Mouse (Mus musculus) CD8-positive naive resting alpha-beta T cell, adult 2 months (primary cell): ENCODE data around the gene Ccdc92b.

Experiments used
- DNase-seq, 2 experiments: peaks; one replicate each; pipeline ENCODE4 v3.0.0; 2022; ENCODE audit warnings: low read depth in 2 of 2, low spot score in 2 of 2

The Ccdc92b gene

GRCm38 (mm10) chr11:74610545-74611176 is 8.7 kb upstream of the Ccdc92b start, which contains the start of gene Rap1gap2:
TSS of gene Rap1gap2 (minus strand) at chr11:74610915.
- DNase-seq: no peak

- no peak for DNase-seq
Measured at GRCm38 (mm10) chr11:74611437-74611836, 8.0 kb upstream of the Ccdc92b start.

GRCm38 (mm10) chr11:74613428-74613827 is 6.0 kb upstream of the Ccdc92b start:
- DNase-seq: no peak

- no peak for DNase-seq
Measured at GRCm38 (mm10) chr11:74615571-74615970, 3.8 kb upstream of the Ccdc92b start.

GRCm38 (mm10) chr11:74619956-74620300 is 523 bp downstream of the Ccdc92b start:
- DNase-seq: no peak

GRCm38 (mm10) chr11:74621974-74622669 is 2.7 kb downstream of the Ccdc92b start:
- DNase-seq: no peak

GRCm38 (mm10) chr11:74623693-74624092 is 4.3 kb downstream of the Ccdc92b start:
- no peak for DNase-seq

- DNase-seq: no peak
Measured at GRCm38 (mm10) chr11:74625333-74625732, 5.9 kb downstream of the Ccdc92b start.

- DNase-seq: no peak
Measured at GRCm38 (mm10) chr11:74627481-74627880, 8.1 kb downstream of the Ccdc92b start.

- no peak for DNase-seq
Measured at GRCm38 (mm10) chr11:74631880-74632789, 12.7 kb downstream of the Ccdc92b start.

GRCm38 (mm10) chr11:74634490-74635275 is 15.3 kb downstream of the Ccdc92b start:
- DNase-seq: peak; percentile 58 to 70

- DNase-seq: no peak
Measured at GRCm38 (mm10) chr11:74637486-74637885, 18.1 kb downstream of the Ccdc92b start.

- DNase-seq: peak; percentile 11 to 17
Measured at GRCm38 (mm10) chr11:74637971-74638790, 18.8 kb downstream of the Ccdc92b start.

- no peak for DNase-seq
Measured at GRCm38 (mm10) chr11:74638791-74639411, 19.5 kb downstream of the Ccdc92b start.

GRCm38 (mm10) chr11:74639628-74640027 is 20.2 kb downstream of the Ccdc92b start:
- no peak for DNase-seq

GRCm38 (mm10) chr11:74647966-74648365 is 28.6 kb downstream of the Ccdc92b start:
- DNase-seq: no peak

- no peak for DNase-seq
Measured at GRCm38 (mm10) chr11:74648676-74649075, 29.3 kb downstream of the Ccdc92b start.

GRCm38 (mm10) chr11:74649095-74649646 is 29.8 kb downstream of the Ccdc92b start, which contains the start of gene Cluh:
TSS of gene Cluh (plus strand) at chr11:74649495.
- peak; percentile 86 to 91 for DNase-seq
